Mouse (Mus musculus): Measurements from ENCODE around the gene Rnf144b.

Rnf144b gene

GRCm38 (mm10) chr13:47122537-47123430 is at the start of gene Rnf144b:
Gene Rnf144b (plus strand): TSS chr13:47122656.
- DNase-seq (ENCODE audit: low spot score), result peak; percentile 24

- DNase-seq (ENCODE audit: low spot score), result no peak
Measured at GRCm38 (mm10) chr13:47076156-47076555, 46.3 kb upstream of the Rnf144b start.

GRCm38 (mm10) chr13:47077367-47077766 is 45.1 kb upstream of the Rnf144b start:
- no peak for DNase-seq (ENCODE audit: low spot score)

GRCm38 (mm10) chr13:47078799-47079198 is 43.7 kb upstream of the Rnf144b start:
- no peak for DNase-seq (ENCODE audit: low spot score)

GRCm38 (mm10) chr13:47080905-47081505 is 41.5 kb upstream of the Rnf144b start:
- no peak for DNase-seq (ENCODE audit: low spot score)

- DNase-seq (ENCODE audit: low spot score), result no peak
Measured at GRCm38 (mm10) chr13:47088433-47088832, 34.0 kb upstream of the Rnf144b start.

- DNase-seq (ENCODE audit: low spot score), result no peak
Measured at GRCm38 (mm10) chr13:47089271-47089670, 33.2 kb upstream of the Rnf144b start.

- DNase-seq (ENCODE audit: low spot score), result no peak
Measured at GRCm38 (mm10) chr13:47093791-47094190, 28.7 kb upstream of the Rnf144b start.

GRCm38 (mm10) chr13:47096591-47096990 is 25.9 kb upstream of the Rnf144b start:
- DNase-seq (ENCODE audit: low spot score), result no peak

- no peak for DNase-seq (ENCODE audit: low spot score)
Measured at GRCm38 (mm10) chr13:47099265-47099664, 23.2 kb upstream of the Rnf144b start.

GRCm38 (mm10) chr13:47100587-47100986 is 21.9 kb upstream of the Rnf144b start:
- DNase-seq (ENCODE audit: low spot score), result no peak

- no peak for DNase-seq (ENCODE audit: low spot score)
Measured at GRCm38 (mm10) chr13:47104146-47104545, 18.3 kb upstream of the Rnf144b start.

- no peak for DNase-seq (ENCODE audit: low spot score)
Measured at GRCm38 (mm10) chr13:47104856-47105541, 17.5 kb upstream of the Rnf144b start.

- DNase-seq (ENCODE audit: low spot score), result peak; percentile 71
Measured at GRCm38 (mm10) chr13:47105711-47106579, 16.5 kb upstream of the Rnf144b start, which contains the start of gene Dek. Gene Dek (minus strand): TSS chr13:47106201.

GRCm38 (mm10) chr13:47106580-47106888 is 15.9 kb upstream of the Rnf144b start:
- DNase-seq (ENCODE audit: low spot score), result no peak

- no peak for DNase-seq (ENCODE audit: low spot score)
Measured at GRCm38 (mm10) chr13:47109239-47109638, 13.2 kb upstream of the Rnf144b start.

- no peak for DNase-seq (ENCODE audit: low spot score)
Measured at GRCm38 (mm10) chr13:47111185-47111584, 11.3 kb upstream of the Rnf144b start.

GRCm38 (mm10) chr13:47112056-47112455 is 10.4 kb upstream of the Rnf144b start:
- no peak for DNase-seq (ENCODE audit: low spot score)

- no peak for DNase-seq (ENCODE audit: low spot score)
Measured at GRCm38 (mm10) chr13:47112924-47113323, 9.5 kb upstream of the Rnf144b start.

GRCm38 (mm10) chr13:47116000-47116399 is 6.5 kb upstream of the Rnf144b start:
- DNase-seq (ENCODE audit: low spot score), result no peak

GRCm38 (mm10) chr13:47121333-47121889 is 1.0 kb upstream of the Rnf144b start:
- DNase-seq (ENCODE audit: low spot score), result no peak

- DNase-seq (ENCODE audit: low spot score), result no peak
Measured at GRCm38 (mm10) chr13:47124449-47124848, 2.0 kb downstream of the Rnf144b start.

Data from ovary, postnatal 10 days (tissue).